Mouse (Mus musculus) olfactory bulb, adult 2 months (tissue): Measurements from ENCODE around the gene Adamts1.

Experiments
- CTCF ChIP-seq: fragments of 200-500 bp; IDR thresholded peaks from 2 replicates; pipeline ENCODE4 v1.5.1; 2012; ENCODE audit warnings: low read depth, mild to moderate bottlenecking, low read length, moderate library complexity; ENCODE audit not compliant: insufficient read depth
- POLR2A ChIP-seq: fragments of 200-500 bp; IDR thresholded peaks from 2 replicates; pipeline ENCODE4 v1.6.1; 2012; ENCODE audit warnings: mild to moderate bottlenecking, low read depth, low read length, moderate library complexity; ENCODE audit not compliant: insufficient read depth

GRCm38 (mm10) chr16:85807072-85807471, 4.2 kb upstream of the Adamts1 start:
- TF ChIP-seq CTCF (no peak), POLR2A (no peak)
